Mouse (Mus musculus): ENCODE data around the gene Fgf5. TPM values are rescaled to one million over a fixed set of nuclear protein-coding genes. Genes with fewer than 3 reads are reported as not detected.

The Fgf5 gene
- total RNA-seq, 2 experiments from 2014 or later, result not detected

- no peak for DNase-seq (ENCODE audit: low spot score)
- intact Hi-C loops (cut with DNase I), result no loop called here
Measured at GRCm38 (mm10) chr5:98293049-98293715, 39.2 kb downstream of the Fgf5 start.

DNA sequence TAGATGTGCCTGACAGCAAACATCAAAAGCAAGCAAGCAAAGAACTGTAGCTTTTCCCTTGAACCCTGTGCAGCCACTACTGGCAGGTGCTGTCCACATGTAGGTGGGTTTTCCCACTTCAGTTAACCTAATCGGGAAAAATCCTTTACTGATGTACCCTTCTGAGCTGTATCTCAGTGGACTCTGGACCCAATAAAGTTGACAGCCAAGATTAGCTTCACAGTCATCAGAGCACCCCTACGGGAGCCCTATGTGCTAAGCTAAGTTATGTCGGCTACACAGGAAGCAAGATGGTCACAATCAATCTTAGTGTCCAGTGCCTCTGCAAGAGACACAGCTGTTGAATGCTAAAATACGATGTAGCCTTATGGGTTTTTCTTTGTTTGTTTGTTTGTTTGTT lies 46.1 kb downstream of the Fgf5 start:
- intact Hi-C loops (cut with DNase I), result no loop called here
- DNase-seq (ENCODE audit: low spot score), result no peak

DNA sequence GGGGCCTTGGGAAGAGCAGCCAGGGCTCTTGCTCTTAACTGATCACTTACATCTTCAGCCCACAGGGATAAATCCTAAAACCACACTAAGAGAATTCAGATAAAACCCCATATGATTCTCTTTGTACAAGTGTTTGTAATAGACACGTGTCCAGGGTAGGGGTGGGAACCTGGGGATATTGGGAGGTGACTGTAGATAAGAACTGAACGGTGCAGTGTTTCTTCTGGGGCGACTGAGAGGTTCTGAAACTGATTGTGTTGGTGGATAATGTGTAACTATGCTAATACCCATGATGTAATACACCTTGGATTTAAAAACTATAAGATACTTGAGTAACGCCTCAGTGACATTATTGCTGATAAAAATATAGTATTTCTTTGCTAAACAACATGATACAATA lies 51.7 kb downstream of the Fgf5 start:
- intact Hi-C loops (cut with DNase I), result no loop called here
- no peak for DNase-seq (ENCODE audit: low spot score)

DNA sequence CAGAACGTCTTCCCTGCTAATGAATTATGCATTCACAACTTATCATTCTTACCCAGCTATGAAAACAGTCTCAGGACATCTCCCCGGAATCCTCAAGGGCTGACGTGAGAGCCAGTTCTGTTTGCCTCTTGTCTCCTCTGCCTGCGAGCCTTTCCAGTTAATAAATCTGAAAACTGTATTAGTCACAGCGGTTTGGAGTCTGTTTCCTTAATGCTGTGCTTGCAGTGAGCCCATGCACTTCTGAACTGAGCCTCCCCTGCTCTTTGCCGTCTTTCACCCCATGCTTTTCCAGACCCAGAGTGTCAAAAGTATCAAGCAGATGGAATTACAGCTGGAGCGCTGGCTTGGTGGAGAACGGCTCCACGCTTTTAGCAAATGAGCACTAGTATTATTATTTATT lies 52.5 kb downstream of the Fgf5 start:
- no peak for DNase-seq (ENCODE audit: low spot score)
- intact Hi-C loops (cut with DNase I), result no loop called here

GRCm38 (mm10) chr5:98326625-98327024 lies 72.6 kb downstream of the Fgf5 start:
- DNase-seq (ENCODE audit: low spot score), result no peak
- intact Hi-C loops (cut with DNase I), result loop anchor here (5.0 to 10.0 kb wide), 2 partner anchors 139 to 382 kb away; no protein-coding TSS in a partner anchor

Other genes with a start within 250 kb of the Fgf5 start
- gene Antxr2, start 223.1 kb upstream of the Fgf5 start, total RNA-seq (2021), result 10 to 100 TPM; 69.7 to 74.9 TPM
- under 1 TPM; 0.18 to 0.34 TPM for gene Prdm8, start 87.0 kb upstream of the Fgf5 start, total RNA-seq (2021)
- not detected for gene Cfap299, start 75.1 kb downstream of the Fgf5 start, total RNA-seq (2021)